Mouse (Mus musculus): ENCODE measurements around the gene Greb1.
A peak's percentile ranks its signal among the peaks of the same experiment; 100 is the strongest.

The Greb1 gene

DNA sequence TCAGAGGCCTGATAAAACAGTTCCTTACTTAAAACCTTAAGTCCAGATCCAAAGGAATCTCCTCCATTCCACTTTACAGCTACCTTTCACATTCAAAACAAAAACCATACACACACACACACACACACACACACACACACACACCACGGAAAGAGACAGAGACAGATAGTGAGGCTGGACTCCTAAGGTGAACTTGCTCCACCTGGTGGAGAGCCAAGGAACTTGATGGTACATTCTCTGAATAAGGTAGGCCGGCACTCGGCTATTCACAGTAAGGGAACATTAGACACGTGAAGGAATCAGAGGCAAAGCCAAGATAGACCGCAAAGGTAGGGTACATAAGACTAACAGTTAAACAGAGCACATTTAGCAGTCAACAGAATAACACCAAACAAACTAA, 4.8 kb upstream of the Greb1 start:
- DNase-seq (ENCODE audit: low read depth): peak; percentile 87

DNA sequence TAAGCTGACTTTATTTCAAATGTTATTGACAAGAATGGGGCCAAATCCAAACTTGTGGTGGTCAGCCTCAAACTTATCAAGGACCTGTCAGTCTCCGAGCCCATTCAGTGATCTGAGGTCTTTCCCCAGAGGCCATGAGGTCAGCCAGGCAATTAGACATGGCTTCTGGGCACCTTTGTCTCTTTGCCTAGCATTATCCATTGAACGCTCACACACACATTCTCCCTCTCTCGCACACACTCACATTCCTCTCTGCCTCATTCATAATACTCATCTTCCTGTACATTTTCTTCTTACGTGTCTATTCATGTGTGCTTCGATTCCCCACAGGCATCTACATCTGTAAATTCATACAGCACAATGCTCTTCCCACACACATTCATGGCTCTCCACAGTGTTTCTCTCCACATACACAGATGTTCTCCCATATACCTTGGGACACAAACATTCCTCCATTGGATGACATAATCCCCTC, 3.3 kb upstream of the Greb1 start:
- no peak for DNase-seq (ENCODE audit: low read depth)

DNA sequence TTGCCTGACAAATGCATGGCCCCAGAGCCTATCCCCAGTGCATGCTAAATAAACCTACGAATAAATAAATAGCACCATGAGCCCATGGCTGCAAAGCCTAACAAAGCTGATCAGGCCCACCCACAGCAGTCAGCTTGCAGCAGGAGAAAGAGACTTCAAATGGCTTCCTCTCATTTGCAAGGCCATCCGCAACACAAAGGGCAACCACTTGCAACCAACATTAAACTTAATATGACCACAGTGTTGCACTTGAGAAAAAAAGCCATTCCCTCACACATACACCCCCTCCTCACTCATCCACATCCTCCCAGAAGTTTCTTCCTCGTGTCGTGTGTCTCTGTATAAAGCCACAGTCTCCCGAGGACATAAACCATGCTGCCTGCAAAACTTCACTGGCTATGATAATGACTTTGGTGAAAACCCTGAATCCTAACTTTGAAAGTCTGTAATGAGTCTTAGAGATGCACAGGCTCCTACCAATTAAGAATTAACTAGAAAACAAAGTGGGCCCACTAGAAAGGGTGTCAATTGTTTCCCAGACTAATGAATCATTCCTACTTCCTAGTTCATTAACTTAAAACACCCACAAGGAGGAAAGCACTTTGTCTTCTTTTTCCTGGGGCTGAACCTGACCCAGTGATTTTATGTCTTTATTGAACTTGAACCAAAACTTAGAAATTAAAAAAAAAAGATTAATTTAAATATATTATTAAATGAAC, 2.7 kb upstream of the Greb1 start:
- DNase-seq (ENCODE audit: low read depth): no peak

DNA sequence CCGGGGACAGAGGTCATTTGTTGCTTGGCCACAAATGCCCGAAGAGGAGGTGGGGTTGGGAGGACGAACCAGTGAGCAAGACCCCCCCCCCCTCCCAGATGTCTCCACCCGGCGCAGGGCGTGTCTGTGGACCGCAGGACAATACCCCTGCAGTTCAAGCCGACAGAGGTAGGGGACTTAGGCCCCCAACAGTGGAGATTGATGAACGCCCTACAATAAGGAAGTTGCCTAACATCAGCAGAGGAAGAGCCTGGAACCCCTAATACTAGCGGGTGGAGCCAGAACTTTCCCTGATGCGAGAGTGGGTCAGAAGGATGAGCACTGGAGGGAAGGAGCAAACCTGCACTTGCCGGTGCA, 251 bp upstream of the Greb1 start:
- no peak for DNase-seq (ENCODE audit: low read depth)

DNA sequence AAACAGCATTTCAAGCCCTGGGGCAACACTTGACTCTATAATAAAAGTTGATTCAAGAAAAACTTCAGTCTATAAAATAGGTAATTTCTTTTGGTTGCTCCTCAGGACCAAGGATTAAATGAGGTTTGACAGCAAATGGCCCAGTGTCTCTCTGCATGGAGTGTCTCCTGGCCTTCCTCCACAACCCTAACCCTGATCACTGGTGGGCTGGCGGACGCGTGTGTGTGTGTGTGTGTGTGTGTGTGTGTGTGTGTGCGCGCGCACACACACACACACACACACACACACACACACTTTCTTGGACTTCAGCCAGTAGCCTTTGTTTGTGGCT, 793 bp downstream of the Greb1 start:
- no peak for DNase-seq (ENCODE audit: low read depth)

DNA sequence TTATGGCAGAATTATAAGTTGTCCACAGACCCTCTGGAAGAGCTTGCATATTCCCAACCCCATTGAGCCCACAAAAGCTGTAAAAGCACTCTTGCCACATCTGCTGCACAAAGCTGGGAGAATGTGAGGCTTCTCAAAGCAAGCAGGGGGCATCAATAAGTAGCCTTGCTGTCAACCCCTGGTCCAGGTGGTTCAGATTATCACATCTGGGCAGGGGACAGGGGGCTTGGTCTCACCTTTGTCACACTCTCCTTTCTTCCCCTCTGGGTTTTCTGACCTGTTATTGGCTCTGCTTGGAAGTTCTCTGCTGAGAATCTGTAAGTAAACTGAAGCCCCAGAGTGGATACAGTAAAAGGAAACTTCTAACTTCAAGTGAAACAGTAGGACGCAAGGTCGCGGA, 1.8 kb downstream of the Greb1 start:
- DNase-seq (ENCODE audit: low read depth): no peak

DNA sequence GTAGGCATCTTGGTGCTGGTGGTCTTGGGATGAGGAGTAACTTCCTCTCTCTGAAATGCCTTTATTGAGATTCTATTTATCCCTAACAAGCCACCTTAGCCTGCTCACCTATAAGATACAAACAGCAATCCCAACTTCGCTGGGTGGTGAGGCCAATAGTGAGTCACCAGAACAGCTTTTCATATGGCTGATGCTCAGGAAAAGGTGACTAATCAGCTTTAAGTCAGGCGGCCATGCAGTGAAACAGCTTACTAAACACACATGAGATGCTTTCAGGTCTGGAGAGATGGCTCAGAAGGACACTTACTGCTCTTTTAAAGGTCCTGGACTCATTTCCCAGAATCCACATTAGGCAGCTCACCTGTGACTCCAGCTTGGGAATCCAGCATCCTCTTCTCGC, 4.9 kb downstream of the Greb1 start:
- DNase-seq (ENCODE audit: low read depth): no peak

DNA sequence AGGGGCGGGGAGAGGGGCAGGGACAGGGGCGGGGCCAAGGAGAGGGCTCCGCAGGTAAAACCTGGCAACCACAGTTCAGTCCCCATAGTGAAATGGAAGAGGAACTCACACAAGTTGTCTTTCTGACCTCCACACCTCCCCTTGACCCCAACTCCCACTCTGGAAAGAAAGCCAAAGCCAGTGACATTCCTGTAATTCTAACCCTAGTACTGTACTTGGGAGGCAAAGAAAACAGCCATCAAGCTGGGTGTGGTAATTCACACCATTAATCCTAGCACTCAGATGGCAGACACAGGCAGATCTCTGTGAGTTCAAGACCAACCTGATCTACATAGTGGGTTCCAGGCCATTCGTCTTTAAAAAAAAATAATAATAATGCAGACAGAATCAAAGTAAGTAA, 7.3 kb downstream of the Greb1 start:
- DNase-seq (ENCODE audit: low read depth): no peak

DNA sequence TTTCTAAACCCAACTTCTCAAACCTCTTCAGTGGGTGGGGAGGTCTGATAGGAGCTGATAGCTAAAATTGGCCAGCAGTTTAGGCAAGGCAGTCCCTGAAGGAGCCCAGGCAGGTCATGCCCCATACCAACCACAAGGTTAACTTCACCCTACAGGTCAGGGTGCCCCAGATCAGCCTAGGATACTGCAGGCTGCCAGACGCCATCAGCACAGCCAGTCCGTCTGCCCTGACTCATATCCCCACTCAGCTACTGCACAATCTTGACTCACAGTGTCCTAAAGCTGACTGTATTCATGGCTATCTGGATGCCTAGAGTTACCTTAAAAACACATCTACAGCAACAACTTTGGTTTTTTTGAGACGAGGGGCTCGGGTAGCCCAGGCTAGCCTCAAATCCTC, 10.2 kb downstream of the Greb1 start:
- DNase-seq (ENCODE audit: low read depth): no peak

DNA sequence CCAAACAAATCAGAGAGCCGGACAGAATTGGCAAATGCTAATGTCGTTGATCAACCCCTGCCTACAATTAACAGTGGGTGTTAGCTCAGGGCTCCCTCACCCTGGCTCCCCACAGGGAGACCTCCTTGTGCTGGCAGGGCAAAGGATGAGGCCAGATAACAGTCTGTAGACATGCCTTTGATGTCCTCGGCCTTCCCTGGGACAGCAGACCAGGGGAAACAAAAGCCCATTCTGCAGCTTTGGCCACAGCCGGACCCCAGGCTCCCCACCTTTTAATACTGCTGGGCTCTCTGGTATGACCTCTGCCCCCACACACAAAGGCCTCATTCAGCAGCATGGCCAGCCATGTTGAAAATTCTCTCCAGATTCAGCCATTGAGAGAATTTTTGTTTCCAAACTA, 10.9 kb downstream of the Greb1 start:
- no peak for DNase-seq (ENCODE audit: low read depth)

DNA sequence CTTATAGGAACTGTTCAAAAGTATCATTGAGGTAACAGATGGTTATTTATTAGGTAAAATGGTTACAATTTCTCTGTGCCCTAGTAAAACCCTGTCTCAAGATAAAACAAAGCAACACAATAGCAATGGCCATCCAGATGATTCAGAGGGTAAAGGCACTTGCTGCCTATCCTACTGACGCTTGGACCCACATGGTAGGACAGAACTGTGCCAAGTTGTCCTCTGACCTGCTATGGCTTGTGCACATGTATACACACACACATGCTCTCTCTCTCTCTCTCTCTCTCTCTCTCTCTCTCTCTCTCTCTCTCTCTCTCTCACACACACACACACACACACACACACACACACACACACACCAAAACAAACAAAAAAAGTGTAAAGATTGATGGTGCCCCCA, 11.5 kb downstream of the Greb1 start:
- DNase-seq (ENCODE audit: low read depth): no peak

DNA sequence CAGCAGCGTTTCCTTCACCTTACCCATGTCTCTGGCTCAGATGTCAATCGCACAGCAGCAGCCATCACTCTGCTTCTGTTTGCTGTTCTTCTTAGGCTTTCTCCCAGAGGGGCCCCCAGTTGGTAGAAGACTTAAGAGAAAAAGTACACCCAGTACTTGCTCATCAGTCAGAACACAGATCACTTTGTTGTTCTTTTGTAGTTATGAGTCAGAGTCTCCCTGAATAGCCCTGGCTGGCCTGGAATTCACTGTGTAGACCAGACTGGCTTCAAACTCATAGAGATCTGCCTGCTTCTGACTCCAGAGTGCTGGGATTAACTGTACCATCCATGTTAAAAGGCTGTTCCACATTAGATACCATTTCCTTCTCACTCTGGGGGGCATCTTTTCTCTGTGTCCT, 12.1 kb downstream of the Greb1 start:
- no peak for DNase-seq (ENCODE audit: low read depth)

DNA sequence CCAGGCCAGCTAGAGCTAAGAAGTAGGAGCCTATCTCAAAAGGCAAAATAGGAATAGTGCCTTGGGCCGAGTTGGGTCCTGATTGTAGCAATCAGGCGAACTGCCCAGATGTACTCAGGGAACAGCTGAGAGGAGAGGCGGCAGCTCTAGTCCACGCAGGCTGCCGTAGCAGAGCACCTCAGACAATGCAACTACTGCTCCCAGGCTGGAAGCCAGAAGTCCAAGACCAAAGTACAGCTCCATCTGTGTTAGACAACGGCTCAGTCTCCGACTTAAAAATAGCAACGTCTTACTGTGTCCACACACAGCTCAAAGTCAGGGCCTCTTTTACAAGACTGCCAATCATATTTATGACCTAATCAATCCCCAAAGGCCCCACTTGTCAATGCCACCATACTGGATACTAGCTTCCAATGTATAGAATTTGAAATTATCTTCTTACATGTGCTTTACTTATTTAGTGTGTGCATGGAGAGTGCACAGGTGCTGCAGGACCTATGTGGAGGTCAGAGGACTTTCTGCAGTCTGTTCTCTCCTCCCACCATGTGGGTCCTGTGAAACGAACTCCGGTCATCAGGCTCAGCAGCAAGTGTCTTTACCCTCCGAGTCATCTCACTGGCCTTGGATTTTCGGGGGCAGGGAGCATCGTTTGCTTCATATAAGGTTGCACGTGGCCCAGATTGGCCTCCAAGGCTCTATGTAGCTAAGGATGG, 19.5 kb downstream of the Greb1 start:
- DNase-seq (ENCODE audit: low read depth): no peak

DNA sequence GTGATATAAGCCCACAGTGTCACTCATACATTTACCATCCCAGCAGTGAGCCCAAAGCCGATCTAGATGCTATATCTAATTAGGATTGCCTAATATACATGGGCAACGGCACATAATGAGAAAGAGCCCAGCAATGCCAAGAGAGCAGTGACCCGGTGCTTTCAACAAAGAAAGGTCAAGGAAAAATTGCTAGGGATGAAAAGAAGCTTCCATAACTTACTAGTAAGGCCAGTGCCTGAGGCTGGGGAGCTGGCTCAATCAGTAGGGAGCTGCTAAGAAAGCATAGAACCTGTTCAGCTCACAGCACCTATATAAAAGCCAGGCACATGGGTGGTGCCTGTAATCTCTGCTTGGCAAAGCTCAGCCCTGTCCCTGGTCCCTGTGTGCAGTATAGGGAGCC, 20.4 kb downstream of the Greb1 start:
- no peak for DNase-seq (ENCODE audit: low read depth)

DNA sequence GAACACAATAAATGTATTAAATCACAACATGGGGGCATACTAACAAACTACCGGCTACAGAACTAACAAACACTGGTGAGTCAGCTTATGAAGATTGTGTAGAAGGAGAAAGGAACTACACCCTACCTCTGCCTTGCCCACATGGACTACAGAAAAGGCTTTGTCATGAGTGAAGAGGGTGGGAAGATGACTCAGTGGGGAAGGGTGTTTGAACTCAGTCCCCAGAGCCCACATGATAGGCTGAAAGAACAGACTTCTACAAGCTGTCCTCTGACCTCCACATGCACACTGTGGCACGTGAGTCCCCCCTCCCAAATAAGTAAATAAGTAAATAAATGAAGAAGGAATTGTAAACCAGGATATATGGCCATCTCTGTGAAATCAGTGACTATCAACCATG, 21.5 kb downstream of the Greb1 start:
- DNase-seq (ENCODE audit: low read depth): no peak

DNA sequence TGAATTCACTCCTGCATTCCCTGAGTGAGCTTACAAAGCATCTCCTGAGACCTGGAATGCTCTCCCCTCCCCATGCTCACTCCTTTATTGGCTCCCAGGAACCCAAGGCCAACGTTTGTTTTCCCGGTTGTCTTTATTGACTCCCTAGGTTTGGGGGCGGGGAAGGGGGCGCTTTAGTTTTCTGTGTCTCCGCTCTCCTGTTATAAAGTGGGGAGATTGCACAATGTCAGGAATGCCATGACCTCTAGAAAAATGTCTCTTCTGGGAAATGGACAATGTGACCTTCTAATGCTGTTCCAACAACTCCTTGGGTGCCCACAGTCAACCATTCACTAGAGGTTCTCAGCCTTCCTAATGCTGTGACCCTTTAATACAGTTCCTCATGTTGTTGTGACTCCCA, 22.2 kb downstream of the Greb1 start:
- no peak for DNase-seq (ENCODE audit: low read depth)

DNA sequence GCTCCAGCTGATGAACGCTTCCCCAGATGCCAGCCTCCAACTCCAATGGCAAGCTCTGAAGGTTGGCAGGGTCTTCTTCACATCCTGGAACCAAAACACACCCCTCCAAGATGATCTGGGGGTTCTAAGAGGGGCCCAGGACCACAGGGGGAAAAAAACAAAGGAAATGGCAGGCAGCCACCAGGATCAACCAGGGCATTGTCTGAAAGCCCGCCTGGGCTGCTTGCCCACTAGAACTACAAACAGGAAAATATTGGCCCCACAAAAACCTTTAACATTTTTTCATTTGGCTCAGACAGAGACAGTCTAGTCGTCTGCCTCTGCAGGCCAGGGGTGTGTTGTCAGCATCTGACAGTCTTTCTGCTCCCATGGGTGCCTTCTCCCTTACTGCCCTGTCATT, 25.3 kb downstream of the Greb1 start:
- no peak for DNase-seq (ENCODE audit: low read depth)

DNA sequence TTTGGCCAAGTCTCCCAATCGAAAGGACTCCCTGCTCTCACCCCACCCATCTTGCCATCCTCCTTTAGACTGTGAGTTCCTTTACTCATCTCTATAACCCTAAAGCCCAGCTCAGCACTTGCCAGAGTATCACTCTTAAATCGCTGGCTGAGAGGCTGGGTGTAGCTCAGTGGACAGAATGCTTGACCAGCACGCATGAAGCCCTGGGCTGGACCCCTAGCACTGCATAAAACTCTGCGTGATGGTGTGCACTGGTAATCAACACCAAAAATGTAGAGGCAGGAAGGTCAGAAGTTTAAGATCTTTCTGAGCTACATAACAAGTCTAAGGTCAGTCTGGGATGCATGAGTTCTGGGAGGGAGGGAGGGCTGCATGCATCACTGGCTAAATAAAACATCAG, 26.1 kb downstream of the Greb1 start:
- no peak for DNase-seq (ENCODE audit: low read depth)

DNA sequence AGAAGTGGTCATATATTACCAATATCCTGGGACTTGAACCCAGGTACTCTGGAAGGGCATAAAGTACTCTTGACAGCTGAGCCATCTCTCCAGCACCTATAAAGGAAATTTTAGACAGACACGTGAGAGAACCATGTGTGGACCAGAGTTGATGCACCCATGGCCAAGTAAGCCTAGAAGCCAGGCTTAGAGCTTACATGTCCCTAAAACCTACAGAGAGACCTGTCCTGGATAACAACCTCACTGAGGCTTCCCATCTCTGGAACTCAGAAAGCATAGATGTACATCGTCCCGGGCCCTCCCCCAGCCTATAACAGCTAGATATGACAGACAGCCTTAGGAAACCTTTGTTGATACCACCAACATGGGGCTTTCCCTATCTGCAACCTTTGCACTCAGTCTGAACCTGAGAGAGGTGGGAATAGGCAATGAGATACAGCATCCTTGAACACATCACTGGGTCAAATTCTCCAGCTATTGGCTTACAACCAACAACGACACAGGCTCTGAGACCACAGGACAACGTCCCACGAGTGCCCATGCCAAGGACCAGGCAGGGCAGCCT, 31.0 kb downstream of the Greb1 start:
- no peak for DNase-seq (ENCODE audit: low read depth)

DNA sequence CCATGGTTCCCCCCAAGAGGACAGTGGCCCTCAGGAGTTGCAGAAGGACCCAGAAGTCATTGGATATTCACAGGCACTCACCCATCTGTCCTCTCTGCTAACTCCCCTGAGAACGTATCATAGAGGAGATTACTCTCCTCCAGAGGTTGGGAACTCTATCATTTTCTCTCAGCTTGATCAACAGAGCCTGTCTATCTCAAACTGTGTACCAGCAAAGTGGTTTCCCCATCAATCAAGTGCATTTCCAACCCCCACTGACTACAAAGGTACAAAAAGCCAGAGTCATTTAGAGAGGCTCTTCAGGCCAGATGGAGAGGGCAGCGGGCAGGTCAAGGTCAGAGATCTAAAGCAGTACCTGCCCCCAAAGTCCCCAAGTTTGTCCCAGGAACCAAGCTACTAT, 32.0 kb downstream of the Greb1 start:
- DNase-seq (ENCODE audit: low read depth): no peak

DNA sequence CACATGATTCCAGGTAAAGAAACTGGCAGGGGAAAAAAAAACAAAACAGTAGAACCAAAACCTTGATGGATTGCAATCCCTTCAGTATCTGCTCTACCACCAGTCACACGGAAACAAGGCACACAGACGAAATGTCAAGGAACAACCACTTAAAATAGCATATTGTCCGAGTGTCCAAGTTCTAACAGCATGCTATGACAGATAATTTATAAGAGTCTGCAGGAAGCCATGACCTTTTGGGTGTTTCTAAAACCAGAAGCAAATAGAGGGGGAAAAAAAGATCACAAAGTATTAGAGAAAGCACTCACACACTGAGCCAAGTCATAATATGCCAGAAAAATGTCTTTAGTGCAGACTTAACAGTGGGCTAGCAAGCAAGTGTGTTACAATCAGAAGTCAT, 32.4 kb downstream of the Greb1 start:
- no peak for DNase-seq (ENCODE audit: low read depth)

DNA sequence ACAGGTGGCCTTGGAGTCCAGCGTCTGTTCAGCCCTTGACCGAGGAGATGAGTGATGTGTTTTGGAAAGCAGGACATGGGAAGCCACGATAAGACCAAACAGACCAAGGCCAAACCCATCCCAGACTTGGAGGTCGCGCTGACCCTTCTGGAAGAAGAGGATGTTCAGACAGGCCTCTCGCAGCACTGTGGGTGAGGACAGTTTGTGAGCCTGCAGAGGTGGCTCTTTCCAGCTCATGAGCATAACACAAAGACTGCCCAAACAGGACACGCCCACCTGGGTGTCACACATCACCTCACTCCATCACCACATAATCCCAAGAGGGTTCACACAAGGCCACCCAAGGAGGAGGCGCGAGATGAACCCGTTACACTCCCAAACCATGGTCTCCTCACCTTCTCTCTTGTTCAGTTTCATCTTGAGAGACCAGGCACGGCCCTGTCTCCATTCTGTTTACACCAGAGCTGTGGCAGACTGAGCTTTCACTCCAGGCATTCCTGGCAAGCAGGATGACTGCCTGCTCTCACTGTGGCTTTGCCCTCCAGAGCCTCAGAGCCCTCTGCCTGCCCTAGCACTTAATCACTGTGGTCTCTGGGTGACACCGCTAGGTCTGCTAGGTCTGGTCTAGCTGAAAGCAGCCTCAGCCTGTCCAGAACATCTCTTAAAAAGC, 35.8 kb downstream of the Greb1 start:
- no peak for DNase-seq (ENCODE audit: low read depth)

Measured in induced T-regulatory cell, adult 2 months (primary cell).